Mouse (Mus musculus) cerebellum, postnatal 4 days (tissue): ENCODE measurements around the gene Zbtb3.

Experiments
- DNase-seq, 2 experiments: peaks; one replicate each; pipeline ENCODE4 v3.0.0; 2022; ENCODE audit warnings: low spot score in 2 of 2, mixed read lengths in 1 of 2

Zbtb3 gene

GRCm38 (mm10) chr19:8802130-8802821 lies at the start of gene Zbtb3:
Zbtb3 (plus strand) TSS chr19:8802555.
- peak; percentile 73 to 88 for DNase-seq

GRCm38 (mm10) chr19:8755652-8756051 lies 46.7 kb upstream of the Zbtb3 start:
- no peak for DNase-seq

- DNase-seq = peak; percentile 75 to 93
Measured at GRCm38 (mm10) chr19:8756635-8757387, 45.5 kb upstream of the Zbtb3 start, which contains the start of gene Nxf1. Nxf1 (plus strand) TSS chr19:8757073.

- DNase-seq = no peak
Measured at GRCm38 (mm10) chr19:8757471-8757998, 44.8 kb upstream of the Zbtb3 start.

GRCm38 (mm10) chr19:8758899-8759298 lies 43.5 kb upstream of the Zbtb3 start:
- DNase-seq = no peak

- no peak for DNase-seq
Measured at GRCm38 (mm10) chr19:8760757-8761156, 41.6 kb upstream of the Zbtb3 start.

GRCm38 (mm10) chr19:8763276-8763675 lies 39.1 kb upstream of the Zbtb3 start:
- DNase-seq = no peak

- DNase-seq = no peak
Measured at GRCm38 (mm10) chr19:8765562-8765961, 36.8 kb upstream of the Zbtb3 start.

- peak; percentile 49 to 79 for DNase-seq
Measured at GRCm38 (mm10) chr19:8770567-8771270, 31.6 kb upstream of the Zbtb3 start, which contains the start of gene Tmem223. Tmem223 (plus strand) TSS chr19:8770996.

- no peak for DNase-seq
Measured at GRCm38 (mm10) chr19:8772996-8773395, 29.4 kb upstream of the Zbtb3 start.

- DNase-seq = no peak
Measured at GRCm38 (mm10) chr19:8773409-8773808, 28.9 kb upstream of the Zbtb3 start.

- peak; percentile 95 to 96 for DNase-seq
Measured at GRCm38 (mm10) chr19:8774086-8774835, 28.1 kb upstream of the Zbtb3 start, which contains the start of gene Tmem179b. Tmem179b (minus strand) TSS chr19:8774467.

- no peak for DNase-seq
Measured at GRCm38 (mm10) chr19:8774951-8775421, 27.4 kb upstream of the Zbtb3 start.

GRCm38 (mm10) chr19:8786008-8786781 lies 16.2 kb upstream of the Zbtb3 start, which contains the start of gene Taf6l:
Taf6l (minus strand) TSS chr19:8786417.
- peak; percentile 71 to 84 for DNase-seq

GRCm38 (mm10) chr19:8788521-8788920 lies 13.8 kb upstream of the Zbtb3 start:
- no peak for DNase-seq

- no peak for DNase-seq
Measured at GRCm38 (mm10) chr19:8789171-8789570, 13.2 kb upstream of the Zbtb3 start.

GRCm38 (mm10) chr19:8790171-8790570 lies 12.2 kb upstream of the Zbtb3 start:
- no peak for DNase-seq

- peak; percentile 60 to 85 for DNase-seq
Measured at GRCm38 (mm10) chr19:8798264-8798946, 4.0 kb upstream of the Zbtb3 start, which contains the start of gene Polr2g. Polr2g (minus strand) TSS chr19:8798577.

- no peak for DNase-seq
Measured at GRCm38 (mm10) chr19:8798947-8799315, 3.4 kb upstream of the Zbtb3 start.
